ENCODE assay signal across 8 mouse cellular contexts in the genomic region with DNA sequence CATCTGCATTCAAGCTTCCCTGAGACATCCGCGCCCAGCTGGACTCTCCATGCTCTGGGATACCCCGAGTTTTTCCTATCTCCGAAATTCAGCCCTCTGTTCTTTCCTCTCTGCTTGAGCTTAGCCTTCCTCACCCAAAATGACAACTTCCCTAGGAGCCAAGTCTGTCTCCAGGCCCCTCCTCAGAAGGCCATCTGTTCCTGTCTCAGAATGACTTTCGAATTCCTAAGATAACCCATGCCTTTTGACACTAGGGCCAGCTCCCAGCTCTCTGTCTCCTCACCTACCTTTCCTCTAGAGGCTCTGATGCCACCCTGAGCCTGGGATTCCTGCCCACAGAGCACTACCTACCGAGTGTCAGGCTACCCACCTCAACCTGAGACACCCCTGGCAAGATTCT. TPM values are rescaled to one million over a fixed set of nuclear protein-coding genes. Genes with fewer than 3 reads are reported as not detected.
DNase-seq lines count a peak whose midpoint lies in the region; ATAC-seq and TF ChIP-seq lines count a peak whose summit lies in the region.

A gene (minus strand): TSS at position 101 of the 400 bp plus-strand sequence.

- peaks cover 5% of the 10 kb centered on the region; the same call in 1 of the 2 replicates for H3K79me2 ChIP-seq in liver, adult 2 months (ENCODE audit: control insufficient read depth, insufficient read depth, low read length)

- ATAC-seq in hindbrain, embryonic 15.5 days (ENCODE audit: low FRiP score, low read depth): peak; percentile 13; the same call in 1 of the 2 replicates
- 0 out of 2 replicates have a peak, but pooled peaks have one; percentile 9 for ATAC-seq in liver, embryonic 15.5 days (ENCODE audit: insufficient read depth)

- peak within 1 kb of the TSS; percentile 76 for H3K4me3 ChIP-seq in liver, adult 2 months (ENCODE audit: insufficient read depth, low read depth, low read length)
- peak within 1 kb of the TSS; percentile 76 for H3K4me3 ChIP-seq in hindbrain, embryonic 15.5 days
- H3K4me3 ChIP-seq in liver, embryonic 15.5 days (replicated peaks): peak within 1 kb of the TSS; percentile 68

- H3K36me3 ChIP-seq in liver, adult 2 months (ENCODE audit: control insufficient read depth, insufficient read depth, low read length): peaks cover 25% of the 10 kb centered on the region
- H3K36me3 ChIP-seq in hindbrain, embryonic 15.5 days: peaks cover 36% of the 10 kb centered on the region
- H3K36me3 ChIP-seq in liver, embryonic 15.5 days (replicated peaks): peaks cover 56% of the 10 kb centered on the region

- H3K9me3 ChIP-seq in hindbrain, embryonic 15.5 days: no peaks in the 10 kb centered on the region
- no peaks in the 10 kb centered on the region for H3K9me3 ChIP-seq in liver, embryonic 15.5 days (replicated peaks)

- no peak for TF ChIP-seq POLR2A in liver, adult 2 months (IDR thresholded peaks at IDR 0.05; ENCODE audit: extremely low read depth, insufficient read depth, low read length)

- DNase-seq in liver, adult 2 months (ENCODE audit: extremely low read depth, low read depth, low spot score): no peak
- DNase-seq in liver: no peak
- DNase-seq in adrenal gland, postnatal 36 days: peak in 1 of 2 experiments; percentile 15
- no peak for DNase-seq in gastrocnemius, adult 18-20 months (ENCODE audit: low spot score)
- DNase-seq in right cerebral cortex, adult 18-20 months: no peak
- no peak for DNase-seq in lung, postnatal 36 days

- H3K27ac ChIP-seq in liver, adult 2 months (replicated peaks; ENCODE audit: insufficient read depth, low read depth, low read length): peak within 1 kb of the TSS; percentile 91
- peak within 1 kb of the TSS; percentile 88 for H3K27ac ChIP-seq in hindbrain, embryonic 15.5 days (replicated peaks)
- H3K27ac ChIP-seq in liver, embryonic 15.5 days (replicated peaks): peak within 1 kb of the TSS; percentile 77

- no peaks in the 10 kb centered on the region for H3K27me3 ChIP-seq in liver, adult 2 months (ENCODE audit: control insufficient read depth, insufficient read depth, low read length)
- no peaks in the 10 kb centered on the region for H3K27me3 ChIP-seq in hindbrain, embryonic 15.5 days
- 0 out of 2 replicates have a peak, but pooled peaks cover 5% of the 10 kb centered on the region for H3K27me3 ChIP-seq in liver, embryonic 15.5 days

- peak within 1 kb of the TSS; percentile 80 for H3K9ac ChIP-seq in liver, adult 2 months (ENCODE audit: low read depth, low read length)
- peak within 1 kb of the TSS; percentile 67 for H3K9ac ChIP-seq in hindbrain, embryonic 15.5 days
- peak within 1 kb of the TSS; percentile 49 for H3K9ac ChIP-seq in liver, embryonic 15.5 days

- TF ChIP-seq CTCF in liver, adult 2 months (IDR thresholded peaks at IDR 0.05; ENCODE audit: low read depth, low read length): no peak

- H3K4me1 ChIP-seq in liver, adult 2 months (ENCODE audit: control insufficient read depth, insufficient read depth, low read length): peaks cover 23% of the 10 kb centered on the region
- H3K4me1 ChIP-seq in hindbrain, embryonic 15.5 days (replicated peaks): peaks cover 33% of the 10 kb centered on the region
- peaks cover 35% of the 10 kb centered on the region for H3K4me1 ChIP-seq in liver, embryonic 15.5 days (replicated peaks)

- 3% methylated on average over 6 of the region's 6 CpGs for WGBS in liver, adult 2 months
- 3% methylated on average over 6 of the region's 6 CpGs for WGBS in hindbrain, embryonic 15.5 days
- WGBS in liver, embryonic 15.5 days (ENCODE audit: insufficient replicate concordance): 2% methylated on average over 6 of the region's 6 CpGs

- peak within 1 kb of the TSS; percentile 75 for H3K4me2 ChIP-seq in hindbrain, embryonic 15.5 days
- H3K4me2 ChIP-seq in liver, embryonic 15.5 days: peak within 1 kb of the TSS; percentile 88

RNA-seq across cellular contexts. Expression of the gene that starts here (rescaled TPM):
- 363 and 370 TPM in 2 replicates for total RNA-seq in liver, adult 2 months (2014; rRNA removed)
- polyA plus RNA-seq in liver, adult 2 months (2012; rRNA removed): 153 and 184 TPM in 2 replicates
- total RNA-seq in adrenal gland, postnatal 36 days (2021): 100 to 1,000 TPM; 504 to 546 TPM
- 100 to 1,000 TPM; 569 to 638 TPM for total RNA-seq in gastrocnemius, adult 18-20 months (2021)
- polyA plus RNA-seq in hindbrain, embryonic 15.5 days (2015; fragmentation: Nextera tagmentation; extraction: Ambion mirVana): 94.8 and 100 TPM in 2 replicates
- 102 and 125 TPM in 2 replicates for polyA plus RNA-seq in liver, embryonic 15.5 days (2015; fragmentation: Nextera tagmentation; extraction: Ambion mirVana)
